Mouse (Mus musculus): Measurements from ENCODE around the gene Ttc34.

Ttc34 gene

DNA sequence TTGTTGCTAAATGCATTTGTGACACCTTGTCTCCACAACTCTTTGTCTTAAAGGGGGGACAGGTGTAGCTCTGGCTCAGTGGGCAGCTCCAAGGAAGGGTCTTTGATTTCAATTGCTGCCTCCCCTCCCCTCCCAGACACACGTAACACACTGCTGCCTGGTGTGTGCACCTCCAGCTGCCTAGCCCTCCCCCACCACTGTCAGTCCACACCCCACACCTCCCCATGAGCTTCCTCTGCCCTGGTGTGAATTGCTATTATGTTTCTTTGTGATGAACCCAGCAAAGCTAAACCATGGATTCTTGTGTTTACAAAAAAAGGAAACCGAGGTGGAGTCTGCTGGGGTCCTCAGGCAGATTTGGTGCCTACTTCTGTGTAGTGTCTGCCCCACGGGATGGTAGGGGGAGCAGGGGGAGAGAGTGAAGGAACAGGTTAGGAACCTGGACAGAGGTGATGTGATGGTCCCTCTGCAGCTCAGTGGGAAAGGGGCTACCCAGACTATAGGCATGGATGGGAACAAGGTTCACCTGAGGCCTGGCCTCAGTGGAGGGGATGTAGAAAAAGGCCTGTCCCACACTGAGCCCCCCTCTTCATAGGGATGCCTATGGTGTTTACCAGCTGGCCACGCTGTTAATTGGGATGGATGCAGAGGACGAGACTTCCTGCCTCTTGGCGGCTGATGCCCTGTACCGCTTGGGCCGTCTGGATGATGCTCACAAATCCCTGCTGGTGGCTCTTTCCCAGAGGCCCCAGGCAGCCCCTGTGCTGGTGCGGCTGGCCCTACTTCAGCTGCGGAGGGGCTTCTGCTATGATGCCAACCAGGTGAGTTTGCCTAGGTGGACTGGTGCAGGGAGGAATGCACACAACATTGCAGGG is 20.3 kb downstream of the Ttc34 start:
- DNase-seq (ENCODE audit: low spot score), result no peak

DNA sequence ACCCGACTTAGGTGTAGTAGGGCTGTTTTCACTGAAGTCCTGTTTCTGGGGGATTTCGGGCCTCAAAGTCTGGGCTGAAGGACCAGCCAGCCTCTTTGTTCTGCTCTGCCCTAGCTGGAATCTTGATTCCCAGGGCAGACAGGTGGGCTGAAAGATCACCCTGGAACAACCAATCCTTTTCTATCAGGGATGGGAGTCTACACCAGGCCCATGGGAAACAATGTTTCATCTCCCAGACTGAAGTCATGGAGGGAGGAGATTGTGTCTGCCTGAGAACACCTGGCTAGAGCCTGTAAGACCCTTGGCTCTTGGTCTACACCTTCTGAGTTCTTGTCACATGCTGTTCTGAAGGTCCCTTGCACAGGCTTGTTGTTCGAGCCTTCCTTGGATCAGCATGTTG is 21.3 kb downstream of the Ttc34 start:
- no peak for DNase-seq (ENCODE audit: low spot score)

DNA sequence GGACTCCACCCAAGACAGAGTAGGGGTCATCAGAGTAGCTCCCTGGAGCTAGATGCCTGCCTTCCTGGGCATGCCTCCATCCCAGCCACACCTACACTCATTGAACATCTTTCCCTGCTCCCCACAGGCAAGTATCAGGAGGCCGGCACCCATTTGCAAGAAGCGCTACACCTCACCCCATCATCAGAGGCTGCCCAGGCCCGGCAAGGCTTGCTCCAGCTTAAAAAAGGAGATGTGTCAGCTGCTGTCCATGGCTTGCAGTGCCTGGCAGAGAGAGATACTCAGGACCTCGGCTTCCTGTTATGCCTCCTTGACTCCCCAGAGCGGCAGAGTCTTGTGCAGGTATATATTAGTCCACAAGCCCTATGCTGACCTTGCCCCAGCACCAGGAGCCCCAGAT is 24.7 kb downstream of the Ttc34 start:
- DNase-seq (ENCODE audit: low spot score), result no peak

DNA sequence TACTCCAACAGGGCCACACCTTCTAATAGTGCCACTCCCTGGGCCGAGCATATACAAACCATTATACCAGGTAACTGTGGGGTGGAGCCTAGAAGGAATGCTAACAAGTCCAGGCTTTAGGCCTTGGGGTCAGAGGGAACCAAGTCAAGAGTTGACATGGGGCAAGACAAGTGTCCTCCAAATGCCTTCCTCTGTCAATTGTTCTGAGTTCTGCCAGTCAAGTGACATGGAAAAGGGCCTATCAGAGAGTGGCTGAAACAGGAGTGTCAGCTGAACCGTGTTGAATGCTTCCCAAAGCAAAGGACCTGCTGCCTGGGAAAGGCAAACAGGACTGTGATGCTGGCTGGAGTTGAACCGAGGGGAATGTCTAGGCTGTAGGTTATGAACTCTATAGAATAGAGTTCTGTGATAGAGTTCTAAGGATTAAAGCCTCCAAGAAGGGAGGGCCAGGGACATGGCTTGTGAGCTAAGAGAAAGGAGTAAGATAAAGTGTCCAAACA is 26.2 kb downstream of the Ttc34 start:
- no peak for DNase-seq (ENCODE audit: low spot score)

DNA sequence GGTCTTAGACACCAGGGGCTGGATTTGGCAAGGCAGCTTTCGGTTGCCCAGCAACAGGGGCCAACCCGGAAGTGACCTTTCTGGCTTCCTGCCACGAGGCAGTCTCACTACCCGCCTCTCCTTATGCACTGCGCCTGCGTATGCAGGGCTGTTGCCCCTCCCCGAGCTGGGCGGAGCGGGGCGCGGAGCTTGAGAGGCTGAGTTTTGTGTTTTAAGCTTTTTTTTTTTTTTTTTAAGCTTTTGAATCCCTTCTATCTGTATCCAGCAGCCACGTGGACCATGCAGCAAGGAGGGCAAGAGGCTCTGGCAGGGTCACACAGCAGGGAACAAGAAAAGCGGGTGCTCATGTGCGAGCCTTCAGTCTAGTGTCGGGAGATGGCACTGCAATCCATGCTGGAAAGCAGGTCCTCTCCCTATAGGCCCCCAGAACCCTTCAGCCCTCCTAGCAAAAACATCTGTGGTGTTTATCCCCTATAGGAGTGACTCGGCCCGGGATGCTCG is 27.1 kb downstream of the Ttc34 start:
- DNase-seq (ENCODE audit: low spot score), result peak; percentile 77

DNA sequence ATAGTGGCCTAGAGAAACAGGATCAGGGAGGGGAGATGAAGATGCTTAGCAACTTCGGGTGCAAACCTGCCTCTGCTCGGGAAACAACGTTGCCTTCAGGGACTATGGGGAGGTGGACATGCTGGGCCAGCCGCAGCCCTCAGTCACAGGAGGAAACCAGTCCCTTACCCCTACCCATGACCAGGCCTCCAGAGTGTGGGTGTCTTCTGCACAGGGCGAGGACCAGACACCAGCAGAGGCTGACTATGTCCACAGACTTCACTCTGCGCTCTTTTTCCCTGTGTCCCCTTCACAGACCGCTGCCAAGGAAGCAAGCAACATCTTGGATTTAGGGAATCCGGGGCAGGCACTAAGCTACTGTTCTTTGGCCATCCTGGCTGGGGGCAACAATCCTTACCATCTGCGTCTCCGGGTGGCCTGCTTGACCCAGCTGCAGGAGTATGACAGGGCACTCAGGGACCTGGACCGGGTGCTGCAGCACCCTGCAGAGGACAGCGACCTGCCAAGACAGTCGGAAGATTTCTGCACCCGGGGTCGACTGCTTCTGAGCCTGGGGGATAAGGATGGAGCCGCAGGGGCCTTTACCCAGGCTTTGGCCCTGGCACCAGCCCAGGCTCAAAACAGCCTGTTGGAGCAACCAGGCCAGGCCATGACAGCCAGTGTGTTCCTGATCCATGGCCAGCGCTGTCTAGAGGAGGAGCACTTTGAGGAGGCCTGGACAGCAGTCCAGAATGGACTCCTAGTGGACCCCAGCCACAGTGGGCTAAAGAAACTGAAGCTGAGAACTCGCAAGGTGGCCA is 27.9 kb downstream of the Ttc34 start:
- no peak for DNase-seq (ENCODE audit: low spot score)

DNA sequence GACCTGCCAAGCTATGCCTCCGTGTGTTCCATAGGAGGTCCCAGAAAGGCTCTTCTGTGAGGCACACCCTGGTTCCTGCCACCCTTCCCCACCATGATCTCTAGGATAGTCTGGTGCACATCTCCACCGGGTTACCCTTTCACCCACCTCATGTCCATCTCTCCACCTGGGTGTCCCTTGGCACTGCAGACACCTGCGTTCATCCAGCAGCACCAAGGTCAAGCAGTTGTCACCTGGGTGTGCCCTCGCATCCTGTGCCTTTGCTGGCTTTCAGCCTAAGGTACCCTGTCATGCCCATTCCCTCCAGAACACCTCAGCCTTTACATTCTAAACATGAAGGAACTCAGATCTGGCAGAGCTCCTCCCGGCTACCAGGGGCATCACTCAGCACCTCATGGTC is 29.1 kb downstream of the Ttc34 start:
- no peak for DNase-seq (ENCODE audit: low spot score)

DNA sequence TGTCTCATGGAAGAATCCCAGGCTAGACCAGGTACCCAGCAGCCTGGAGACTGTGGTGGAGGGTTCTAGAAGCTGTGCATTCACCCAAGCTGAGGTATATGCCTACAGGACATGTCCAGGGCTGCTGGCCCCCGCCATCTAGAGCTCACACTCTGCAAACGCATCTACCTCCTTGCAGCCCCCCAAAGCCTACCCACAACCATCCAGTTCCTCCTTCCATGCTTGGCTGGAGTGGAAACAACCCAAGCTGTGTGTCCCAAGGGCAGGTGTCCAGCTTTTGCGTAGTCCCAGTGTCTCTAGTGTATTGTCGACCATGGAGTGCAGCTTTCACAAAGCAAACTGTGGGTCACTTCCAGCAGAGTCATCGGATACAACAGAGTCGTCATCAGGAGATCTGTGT is 30.0 kb downstream of the Ttc34 start:
- no peak for DNase-seq (ENCODE audit: low spot score)

DNA sequence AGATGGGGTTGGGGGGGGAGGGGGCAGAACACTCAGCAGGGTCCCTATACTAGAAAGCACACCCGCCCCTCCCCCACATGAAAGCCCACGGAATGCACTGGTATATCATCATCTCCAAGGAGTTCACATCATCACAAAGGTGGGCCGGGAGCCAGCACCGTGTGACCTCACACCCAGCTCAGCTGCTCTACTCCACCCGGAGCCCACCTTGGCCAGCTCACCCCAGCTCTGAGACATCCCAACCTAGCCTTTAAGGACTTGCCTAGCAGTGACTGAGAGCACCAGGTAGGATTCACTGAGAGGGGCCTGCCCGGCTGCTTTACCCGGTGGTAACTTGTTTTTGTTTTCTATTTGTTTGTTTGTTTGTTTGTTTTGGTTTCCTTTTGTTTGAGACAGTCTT is 32.2 kb downstream of the Ttc34 start, which contains the start of gene Mmel1:
Gene Mmel1 (plus strand): TSS at position 146 of the 400 bp plus-strand sequence.
- no peak for DNase-seq (ENCODE audit: low spot score)

DNA sequence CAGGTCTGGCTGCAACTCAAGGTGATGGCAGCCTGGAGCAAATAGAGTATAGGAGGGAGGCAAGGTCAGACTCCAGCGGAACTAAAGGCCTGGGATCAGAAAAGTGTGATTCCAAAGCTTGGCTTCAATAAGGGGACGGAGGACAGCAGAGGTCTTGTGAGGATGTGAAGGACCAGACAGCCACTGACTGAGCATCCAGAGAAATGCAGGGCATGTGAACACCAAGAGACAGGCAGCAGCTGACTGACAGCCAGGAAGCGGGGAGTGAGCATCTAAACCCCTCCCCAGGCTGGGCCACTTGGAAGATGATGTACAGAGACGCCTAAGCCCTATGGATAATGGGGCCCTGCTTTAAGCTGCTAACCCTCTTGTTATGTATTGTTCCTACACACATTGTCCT is 33.5 kb downstream of the Ttc34 start:
- no peak for DNase-seq (ENCODE audit: low spot score)

DNA sequence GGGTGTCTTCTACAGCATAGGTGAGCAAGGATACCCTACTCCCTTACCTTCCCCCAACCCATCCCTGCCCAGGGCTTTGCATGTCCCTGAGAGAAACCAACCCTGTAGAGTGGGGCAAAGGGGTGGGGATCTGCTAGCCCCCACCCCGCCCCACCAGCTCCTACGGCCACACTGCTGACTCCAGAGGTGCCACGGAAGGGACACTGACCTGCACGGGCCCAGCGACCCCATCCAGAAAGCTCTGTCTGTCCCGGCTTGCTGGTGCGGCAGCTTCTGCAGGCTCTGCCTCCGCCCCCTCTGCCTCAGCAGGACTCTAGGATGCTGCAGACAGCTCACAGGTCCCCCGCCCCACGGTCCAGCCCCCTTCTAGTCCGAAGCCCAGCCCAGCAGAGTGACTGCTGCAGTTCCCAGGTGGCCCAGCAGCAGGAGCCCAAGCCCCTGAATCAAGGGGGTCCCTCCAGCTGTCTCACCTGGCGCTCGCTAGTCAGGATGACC is 34.5 kb downstream of the Ttc34 start:
- no peak for DNase-seq (ENCODE audit: low spot score)

DNA sequence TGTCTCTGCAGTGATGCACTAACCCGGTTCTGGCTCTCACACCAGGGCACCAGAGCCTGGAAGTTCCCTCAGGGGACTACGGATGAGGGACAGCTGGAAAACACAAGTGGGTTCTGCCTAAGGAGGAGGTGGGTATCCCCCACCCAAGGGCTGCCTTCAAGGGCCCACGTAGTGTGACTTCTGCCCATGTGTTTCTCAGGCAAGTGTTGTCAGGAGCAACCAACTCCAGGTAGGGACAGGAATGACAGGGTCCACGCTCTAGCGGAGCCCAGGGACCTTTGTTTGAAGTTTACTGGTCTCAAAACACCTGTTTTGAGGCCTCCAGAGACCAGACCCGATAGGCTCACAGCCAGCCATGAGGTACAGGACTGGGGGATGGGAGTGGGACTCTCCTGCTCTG is 35.9 kb downstream of the Ttc34 start:
- no peak for DNase-seq (ENCODE audit: low spot score)

DNA sequence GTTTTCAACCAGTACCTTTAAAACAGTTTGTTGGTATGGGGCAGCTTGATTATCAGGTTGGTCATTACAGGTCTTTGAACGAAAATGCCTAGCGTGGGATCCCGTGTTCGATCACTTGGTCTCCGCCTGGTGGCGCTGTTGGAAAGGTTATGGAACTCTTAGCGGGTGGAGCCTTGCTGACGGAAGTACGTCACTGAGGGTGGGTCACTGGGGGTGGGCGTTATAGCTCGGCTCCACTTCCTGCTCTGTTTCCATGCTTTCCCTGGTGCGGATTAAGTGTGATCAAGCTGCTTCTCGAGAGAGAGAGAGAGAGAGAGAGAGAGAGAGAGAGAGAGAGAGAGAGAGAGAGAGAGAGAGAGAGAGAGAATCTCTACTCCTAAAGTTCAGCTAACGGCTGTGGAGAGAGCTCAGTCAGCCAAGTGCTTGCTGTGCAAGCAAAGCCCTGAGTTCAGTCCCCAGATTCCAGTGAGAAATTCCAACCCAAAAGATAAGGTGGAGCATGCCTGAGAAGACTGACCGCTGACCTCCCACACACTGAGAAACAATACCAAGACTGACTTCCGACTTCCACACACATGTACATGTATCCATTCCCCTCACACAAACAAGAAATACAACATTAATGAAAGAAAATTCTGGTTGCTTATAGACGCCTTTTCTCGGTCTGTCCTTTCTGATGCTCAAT is 40.7 kb downstream of the Ttc34 start:
- DNase-seq (ENCODE audit: low spot score), result peak; percentile 74

DNA sequence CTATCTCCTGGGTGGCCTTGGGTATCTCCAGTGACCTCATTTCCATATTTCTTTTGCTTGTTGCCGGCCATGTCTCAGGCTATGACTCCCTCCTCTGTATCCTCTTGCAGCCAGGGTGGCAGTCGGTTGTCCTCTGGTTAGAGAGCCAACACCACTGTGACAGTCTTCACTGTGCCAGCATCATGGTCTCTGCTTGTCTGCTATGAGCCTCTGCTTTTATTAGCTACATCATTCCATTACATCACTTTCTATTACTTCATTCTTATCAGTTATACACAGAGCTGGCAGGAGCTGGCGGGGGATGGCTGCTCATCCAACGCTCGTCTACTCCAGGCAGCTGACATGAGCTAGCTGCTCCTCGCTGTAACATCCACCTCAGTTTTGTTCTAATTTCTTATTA is 43.5 kb downstream of the Ttc34 start:
- no peak for DNase-seq (ENCODE audit: low spot score)

DNA sequence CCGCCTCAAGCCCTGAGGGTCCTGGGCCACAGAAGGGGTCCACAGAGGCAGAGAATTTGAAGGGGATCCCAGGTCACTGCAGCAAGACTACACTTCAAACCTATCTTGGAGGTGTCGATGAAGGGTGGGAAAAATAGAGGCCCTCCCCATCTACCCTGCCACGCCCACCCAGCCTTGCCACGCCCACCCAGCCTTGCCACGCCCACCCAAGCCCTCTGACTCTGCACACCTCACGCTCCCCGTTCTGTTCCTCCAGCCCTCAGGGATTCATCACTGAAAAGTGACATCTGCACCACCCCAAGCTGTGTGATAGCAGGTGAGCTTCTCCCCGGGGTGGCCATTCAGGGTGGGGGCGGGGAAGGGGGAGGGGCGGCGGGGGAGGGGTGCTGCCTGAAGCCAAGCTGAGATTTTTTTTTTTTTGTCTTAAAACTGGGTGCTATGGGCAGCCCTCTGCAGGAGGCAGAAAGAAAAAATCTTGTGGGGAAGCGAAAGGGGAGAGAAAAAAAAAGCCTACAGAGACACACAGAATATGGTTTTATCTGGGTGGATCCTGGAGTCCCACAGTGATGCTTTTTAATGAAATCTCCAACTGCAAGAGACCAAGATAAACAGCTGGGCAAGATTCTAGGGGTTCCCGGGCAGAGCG is 44.9 kb downstream of the Ttc34 start:
- DNase-seq (ENCODE audit: low spot score), result no peak

DNA sequence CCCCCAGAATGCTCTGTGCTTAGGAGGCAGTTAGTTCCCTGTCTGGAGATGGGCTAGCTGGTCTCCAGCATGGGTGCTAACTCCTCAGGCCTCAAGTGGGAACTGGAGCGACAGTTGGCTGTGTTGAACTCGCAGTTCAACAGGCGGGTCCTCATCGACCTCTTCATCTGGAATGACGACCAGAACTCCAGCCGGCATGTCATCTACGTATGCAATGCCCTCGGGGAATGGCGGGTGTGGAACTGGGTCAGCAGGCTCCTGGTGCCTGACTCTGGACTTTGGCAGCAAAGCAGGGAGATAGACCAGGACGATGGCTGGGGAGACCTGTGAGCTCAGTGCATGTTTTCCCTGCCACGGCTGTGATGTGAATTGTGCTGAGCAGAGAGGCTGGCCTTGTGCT is 48.2 kb downstream of the Ttc34 start:
- no peak for DNase-seq (ENCODE audit: low spot score)

DNA sequence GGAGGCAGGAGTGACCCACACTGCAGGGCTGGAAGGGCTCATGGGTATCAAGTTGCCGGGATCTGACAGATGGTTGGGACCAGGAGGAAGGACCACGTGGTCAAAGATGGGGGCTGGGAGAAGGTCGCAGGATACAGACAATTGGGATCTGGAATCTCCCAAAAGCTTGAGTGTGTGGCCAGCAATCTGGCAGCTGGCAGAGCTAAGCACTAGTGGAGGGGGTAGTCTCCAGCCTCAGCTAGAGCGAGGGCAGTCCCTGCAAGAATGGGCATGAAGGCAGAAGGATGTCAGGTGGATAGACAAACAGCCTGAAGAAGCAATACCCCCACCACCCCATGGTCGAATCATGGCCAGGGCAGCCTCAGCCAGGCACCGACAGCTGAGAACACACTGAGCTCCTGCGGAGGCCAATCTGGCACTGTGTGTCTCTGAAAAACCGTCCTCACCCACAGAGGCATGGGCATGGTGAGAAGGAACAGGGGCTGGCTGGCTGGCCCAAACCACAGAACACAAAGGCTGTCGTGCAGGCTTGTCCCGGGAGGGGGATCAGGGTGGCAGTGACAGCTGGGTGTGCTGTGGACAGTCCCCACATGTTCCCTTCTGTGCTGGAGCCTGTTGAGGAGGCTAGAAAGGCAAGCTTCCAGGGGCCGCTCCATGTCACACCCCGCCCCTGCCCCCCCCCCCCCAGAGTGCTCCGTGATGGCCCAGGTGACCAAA is 49.8 kb downstream of the Ttc34 start:
- no peak for DNase-seq (ENCODE audit: low spot score)

DNA sequence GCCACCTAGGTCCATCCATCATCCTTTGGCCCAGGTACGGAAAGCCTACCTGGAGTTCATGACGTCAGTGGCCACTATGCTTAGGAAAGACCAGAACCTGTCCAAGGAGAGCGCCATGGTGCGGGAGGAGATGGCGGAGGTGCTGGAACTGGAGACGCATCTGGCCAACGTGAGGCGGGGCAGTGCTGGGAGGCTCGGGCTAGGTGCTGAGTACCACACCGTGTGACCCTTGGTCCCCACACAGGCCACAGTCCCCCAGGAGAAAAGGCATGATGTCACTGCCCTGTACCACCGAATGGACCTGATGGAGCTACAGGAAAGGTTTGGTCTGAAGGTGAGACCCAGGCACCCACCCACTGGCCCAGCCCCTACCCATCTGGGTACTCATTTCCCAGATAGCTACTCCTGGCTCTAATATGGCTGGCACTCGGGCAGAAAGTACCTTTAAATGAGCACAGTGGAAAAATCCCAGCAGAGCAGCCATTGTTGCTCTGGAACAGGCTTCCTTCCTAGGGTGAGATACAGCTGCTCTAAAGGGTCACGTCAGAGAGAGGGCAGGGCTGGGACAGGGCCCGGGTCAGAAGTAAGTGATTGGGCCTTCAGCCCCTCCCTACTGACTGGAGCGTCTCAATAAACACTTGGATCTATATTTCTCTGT is 50.5 kb downstream of the Ttc34 start:
- no peak for DNase-seq (ENCODE audit: low spot score)

DNA sequence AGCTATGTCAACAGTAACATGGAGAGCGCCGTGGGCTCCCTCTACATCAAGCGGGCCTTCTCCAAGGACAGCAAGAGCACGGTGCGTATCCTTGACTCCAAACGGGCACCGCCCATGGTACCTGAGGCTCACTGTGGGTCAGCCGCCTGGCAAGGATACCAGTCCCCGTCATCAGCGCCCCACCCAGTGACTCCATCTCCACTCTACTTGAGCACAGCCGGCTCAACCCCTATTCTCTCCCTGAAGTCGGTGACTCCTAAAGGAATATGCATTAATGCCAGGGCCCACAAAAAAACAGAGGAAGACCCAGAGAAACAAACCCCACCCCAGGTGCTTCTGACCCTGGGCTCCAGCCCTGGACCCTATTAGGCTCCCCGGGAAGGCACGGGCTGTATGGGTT is 53.6 kb downstream of the Ttc34 start:
- DNase-seq (ENCODE audit: low spot score), result no peak

DNA sequence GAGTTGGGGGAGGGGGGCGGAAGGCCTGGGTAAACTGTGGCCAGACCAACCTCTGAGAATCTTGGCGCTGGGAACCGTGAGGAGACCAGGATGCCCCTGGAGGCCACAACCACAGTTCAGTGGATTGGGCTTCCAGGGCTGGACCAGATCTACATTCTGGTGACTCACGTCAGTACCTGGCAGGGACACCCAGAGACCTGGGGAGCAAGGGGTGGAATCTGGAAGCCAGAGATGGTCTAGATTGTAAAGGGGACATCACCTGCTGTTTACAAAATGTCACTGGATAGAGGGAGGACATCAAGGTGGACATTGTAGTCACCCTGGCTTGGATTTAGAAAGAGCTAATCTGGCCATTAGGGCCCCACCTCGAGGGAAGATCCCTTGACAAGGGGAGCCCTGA is 58.3 kb downstream of the Ttc34 start:
- DNase-seq (ENCODE audit: low spot score), result no peak
